Mouse (Mus musculus) small intestine, adult 2 months (tissue): ENCODE measurements at regions not wholly inside any gene's neighbourhood (a gene's known extent, or its start where the extent isn't known, plus 50 kb on each side); places are given as distances from the start of the nearest gene placed in this dataset.

ENCODE experiments used
- H3K27ac ChIP-seq: fragments of 200-500 bp; 2 replicates; pipeline ENCODE4 v1.5.1; 2012; ENCODE audit warnings: low read depth, low read length, control low read depth, inconsistent platforms; ENCODE audit not compliant: insufficient read depth
- H3K27me3 ChIP-seq: fragments of 200-500 bp; 2 replicates; pipeline ENCODE4 v1.6.1; 2012; ENCODE audit warnings: mild to moderate bottlenecking, moderate library complexity, low read length, inconsistent platforms; ENCODE audit not compliant: control insufficient read depth, insufficient read depth
- H3K36me3 ChIP-seq: fragments of 200-500 bp; 2 replicates; pipeline ENCODE4 v1.6.1; 2012; ENCODE audit warnings: mild to moderate bottlenecking, low read length, control low read depth, inconsistent platforms; ENCODE audit not compliant: control insufficient read depth, insufficient read depth
- H3K4me1 ChIP-seq: fragments of 200-500 bp; 2 replicates; pipeline ENCODE4 v1.6.1; 2012; ENCODE audit warnings: low read length, inconsistent platforms, mixed read lengths; ENCODE audit not compliant: control insufficient read depth, insufficient read depth, insufficient read length
- H3K4me3 ChIP-seq: fragments of 200-500 bp; 2 replicates; pipeline ENCODE4 v1.5.1; 2012; ENCODE audit warnings: low read depth, mild to moderate bottlenecking, control low read depth, inconsistent platforms, low read length, moderate library complexity
- CTCF ChIP-seq: fragments of 200-500 bp; IDR thresholded peaks from 2 replicates; pipeline ENCODE4 v1.5.1; 2012; ENCODE audit warnings: low read depth, mild to moderate bottlenecking, control low read depth, inconsistent platforms, low read length, moderate library complexity, mixed read lengths; ENCODE audit not compliant: insufficient replicate concordance, insufficient read length; ENCODE audit errors: extremely low read depth
- POLR2A ChIP-seq: fragments of 200-500 bp; IDR thresholded peaks from 2 replicates; pipeline ENCODE4 v1.6.1; 2012; ENCODE audit warnings: low read depth, mild to moderate bottlenecking, control low read depth, inconsistent platforms, low read length, moderate library complexity
- WGBS: fragments of 180-500 bp; shearing (Covaris S2); methylation state at CpG from one replicate; pipeline ENCODE4 v1.1.7; 2018; 5-methylcytosine and 5-hydroxymethylcytosine counted together

DNA sequence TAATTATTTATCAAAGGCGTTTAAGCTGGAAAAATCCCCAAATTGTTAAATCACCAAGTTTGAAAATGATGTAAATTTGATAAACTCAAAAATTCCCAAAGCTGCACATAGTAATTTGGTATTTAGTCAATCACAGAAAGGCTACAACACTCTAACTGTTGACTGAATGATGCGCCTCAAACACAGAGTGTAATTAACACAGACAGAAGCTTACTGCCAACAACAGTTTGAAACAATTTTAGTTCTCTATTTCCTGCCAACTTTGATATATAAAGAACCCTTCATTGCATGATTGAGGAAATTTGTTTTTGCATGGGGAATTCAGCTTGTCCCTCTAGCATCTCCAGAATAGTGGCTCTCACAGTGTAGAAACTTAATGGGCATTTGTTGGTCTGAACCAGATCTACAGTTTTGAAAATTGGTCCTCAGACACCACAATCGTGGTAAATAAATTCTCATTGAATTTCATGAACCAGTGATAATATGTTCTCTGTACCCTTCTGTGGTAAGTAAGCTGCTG is 181.6 kb upstream of the Fam92a start:
- H3K4me1 ChIP-seq, result no peaks in the 10 kb centered on the region
- TF ChIP-seq CTCF (no peak), POLR2A (no peak)
- H3K36me3 ChIP-seq, result no peaks in the 10 kb centered on the region
- H3K4me3 ChIP-seq, result no peak overlapping the region
- WGBS, result 73% methylated on average over 3 of the region's 3 CpGs
- no peak overlapping the region for H3K27ac ChIP-seq
- no peaks in the 10 kb centered on the region; the same call in 1 of the 2 replicates for H3K27me3 ChIP-seq

DNA sequence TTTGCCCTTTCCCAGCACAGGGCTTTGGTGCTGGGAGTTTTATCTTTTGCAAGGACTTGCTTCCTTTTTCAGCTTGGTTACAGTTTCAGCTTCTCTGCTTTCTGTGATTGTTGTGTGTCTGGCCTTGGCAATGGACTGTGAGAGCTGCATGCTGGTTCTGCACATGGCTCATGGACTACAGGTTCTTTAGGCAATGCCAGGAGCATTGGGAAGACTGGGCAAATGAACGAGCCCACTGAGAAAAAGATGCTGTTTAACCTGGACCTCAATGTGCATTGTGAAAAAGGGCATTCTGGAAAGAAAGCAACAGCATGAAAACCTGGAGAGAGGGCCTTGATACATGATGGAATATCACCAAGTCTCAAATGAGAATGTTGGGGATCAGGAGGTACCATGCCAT is 167.4 kb upstream of the Fam92a start:
- Histone ChIP-seq H3K4me3 (no peak overlapping the region), H3K27me3 (no peaks in the 10 kb centered on the region), H3K27ac (no peak overlapping the region), H3K36me3 (no peaks in the 10 kb centered on the region), H3K4me1 (no peaks in the 10 kb centered on the region)
- TF ChIP-seq CTCF (no peak), POLR2A (no peak)
- WGBS, result 75% methylated on average over 1 of the region's 1 CpGs

DNA sequence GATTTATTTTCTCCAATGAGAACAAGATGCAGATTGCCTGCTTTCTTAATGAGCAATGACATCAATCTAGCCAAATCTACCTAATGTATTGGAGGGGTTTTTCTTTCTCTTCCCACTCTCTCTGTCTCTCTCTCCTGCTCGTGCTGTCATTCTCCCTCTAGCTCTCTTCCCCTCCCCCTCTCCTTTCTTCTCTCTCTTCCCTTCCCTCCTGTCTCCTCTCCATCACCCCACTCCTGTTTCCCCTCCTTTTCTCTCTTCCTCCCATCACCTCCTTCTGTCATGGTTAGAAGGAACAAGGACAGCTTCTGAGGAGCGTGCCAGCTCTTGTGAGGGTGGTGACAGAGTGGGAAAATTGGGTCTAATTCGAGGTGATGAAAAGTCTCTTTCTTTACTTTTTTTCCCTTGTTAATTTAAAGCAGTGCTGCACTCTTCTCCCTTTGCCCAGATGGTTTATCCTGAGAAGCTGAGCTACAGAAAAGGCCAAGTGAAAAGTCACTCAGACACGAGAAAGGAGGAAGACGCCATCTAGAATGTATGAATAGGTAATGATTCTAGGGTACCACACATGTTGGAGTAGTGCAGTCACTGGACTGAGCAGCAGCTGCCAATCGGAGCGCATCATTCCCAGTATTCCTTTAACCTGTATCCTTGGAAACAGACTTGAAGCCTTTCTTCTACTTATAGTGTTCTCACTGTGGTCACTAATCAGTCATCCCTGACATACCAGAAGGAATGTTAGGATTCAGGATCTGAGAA is 163.2 kb upstream of the Fam92a start:
- Histone ChIP-seq H3K4me3 (no peak overlapping the region), H3K27me3 (no peaks in the 10 kb centered on the region)
- 79% methylated on average over 7 of the region's 7 CpGs for WGBS

DNA sequence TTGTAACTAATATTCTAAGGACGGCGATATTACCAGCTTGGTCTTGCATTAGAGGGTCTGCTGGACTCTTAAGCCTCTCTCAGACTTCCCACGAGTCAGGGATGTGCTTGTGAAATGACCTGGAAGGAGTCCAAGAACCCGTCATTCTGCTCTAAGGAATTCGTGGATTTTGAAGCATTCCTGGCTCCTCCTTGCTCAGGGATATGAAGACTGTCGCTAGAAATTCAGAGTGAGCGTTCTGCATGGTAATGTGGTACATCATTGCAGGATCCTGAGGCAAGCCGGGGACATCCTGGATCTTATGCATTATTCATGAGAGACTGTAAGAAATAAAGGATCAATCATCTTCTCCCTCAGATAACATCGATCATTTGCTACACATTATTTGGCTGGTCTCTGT is 162.6 kb upstream of the Fam92a start:
- Histone ChIP-seq H3K27me3 (no peaks in the 10 kb centered on the region), H3K4me1 (no peaks in the 10 kb centered on the region), H3K4me3 (no peak overlapping the region), H3K36me3 (no peaks in the 10 kb centered on the region), H3K27ac (no peak overlapping the region)
- TF ChIP-seq CTCF (no peak), POLR2A (no peak)
- WGBS, result 64% methylated on average over 9 of the region's 9 CpGs

More for the DNA sequence above, 163.2 kb upstream of the Fam92a start:
- TF ChIP-seq POLR2A (no peak), CTCF (no peak)
- Histone ChIP-seq H3K36me3 (no peaks in the 10 kb centered on the region), H3K4me1 (no peaks in the 10 kb centered on the region), H3K27ac (no peak overlapping the region)

DNA sequence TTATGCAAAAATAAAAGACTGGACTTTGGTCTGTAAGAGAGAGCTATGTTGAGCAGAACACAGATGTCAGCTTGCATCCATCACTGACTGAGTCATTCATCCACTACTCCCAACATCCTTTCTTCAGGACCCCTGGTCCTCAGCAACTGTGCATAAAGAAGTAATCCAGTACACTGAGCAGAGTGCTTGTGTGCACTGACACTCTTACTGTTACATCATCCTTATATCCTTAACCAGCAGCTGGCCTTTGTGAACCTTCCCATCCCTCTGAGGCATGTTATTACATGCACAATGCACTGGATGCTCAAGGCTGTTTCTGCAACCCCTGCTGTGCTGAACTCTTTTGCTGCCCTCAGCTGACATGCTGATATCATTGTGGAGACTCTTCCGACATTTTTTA is 144.2 kb upstream of the Fam92a start:
- Histone ChIP-seq H3K27ac (no peak overlapping the region), H3K36me3 (no peaks in the 10 kb centered on the region), H3K4me1 (no peaks in the 10 kb centered on the region), H3K4me3 (no peak overlapping the region), H3K27me3 (no peaks in the 10 kb centered on the region)
- TF ChIP-seq POLR2A (no peak), CTCF (no peak)
- WGBS, result 91% methylated on average over 1 of the region's 1 CpGs

DNA sequence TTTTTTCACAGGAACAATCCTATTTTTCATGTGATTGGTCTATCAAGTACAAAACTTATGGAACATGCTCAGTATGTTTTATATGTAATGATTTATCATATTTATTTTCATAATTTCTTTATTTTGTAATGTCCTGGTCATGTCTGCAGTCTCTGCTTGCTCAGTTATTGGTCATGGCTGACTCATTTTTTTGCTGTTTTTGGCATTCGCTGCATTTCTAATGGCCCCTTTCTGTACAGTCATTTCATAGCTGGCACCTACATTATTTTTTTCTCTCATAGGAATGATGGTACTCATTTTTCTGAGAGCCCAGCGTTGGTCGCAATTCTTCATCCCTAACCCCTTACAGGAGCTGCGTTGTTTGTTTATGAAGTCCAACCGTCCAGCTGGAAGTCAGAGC is 136.5 kb upstream of the Fam92a start:
- no peaks in the 10 kb centered on the region for H3K4me1 ChIP-seq
- no peak overlapping the region for H3K27ac ChIP-seq
- H3K36me3 ChIP-seq, result no peaks in the 10 kb centered on the region
- WGBS, result 76% methylated on average over 5 of the region's 5 CpGs
- no peaks in the 10 kb centered on the region for H3K27me3 ChIP-seq
- no peak for TF ChIP-seq POLR2A
- no peak for TF ChIP-seq CTCF
- no peak overlapping the region for H3K4me3 ChIP-seq

DNA sequence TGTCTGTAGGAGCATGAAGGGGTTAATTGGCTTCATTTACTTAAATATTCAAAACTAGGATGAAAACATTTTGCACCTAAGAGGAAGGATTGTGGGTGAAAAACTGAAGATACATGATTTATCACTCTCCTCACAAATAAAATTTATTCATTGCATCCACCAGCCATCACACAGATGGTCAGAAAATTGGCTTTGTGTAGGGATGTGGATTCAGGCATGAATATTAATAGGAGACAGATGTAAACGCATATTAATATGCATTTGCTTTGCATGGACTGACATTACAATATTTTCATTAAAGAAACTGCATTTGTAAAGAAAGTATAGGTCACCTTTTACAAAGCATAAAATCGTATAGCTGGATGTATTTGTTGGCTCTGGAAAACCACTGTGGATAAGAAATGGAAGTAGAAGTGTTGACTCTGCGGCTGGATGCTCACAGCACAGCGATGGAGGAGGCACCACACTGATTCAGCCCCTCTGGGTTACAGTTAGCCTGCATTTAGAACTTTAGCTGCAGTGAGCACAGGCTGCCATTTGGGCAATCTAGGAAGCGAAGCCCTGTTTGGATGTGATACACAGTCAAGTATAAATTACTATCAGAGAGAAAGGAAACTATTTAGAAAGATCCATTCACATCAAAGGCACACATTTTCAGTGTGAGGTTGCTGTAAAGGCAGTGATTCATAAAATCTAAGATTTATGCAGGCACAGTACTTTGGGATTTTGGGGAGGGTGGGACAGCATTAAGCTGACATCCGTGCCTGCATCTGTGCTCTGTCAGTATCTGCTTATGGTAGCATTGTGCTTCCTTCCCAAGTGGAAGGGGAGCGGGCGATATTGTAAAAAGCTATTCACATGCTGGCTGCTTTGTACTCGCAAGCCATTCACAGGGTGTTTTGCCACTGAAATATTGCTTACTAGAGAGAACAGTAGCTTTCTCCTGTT is 135.1 kb upstream of the Fam92a start:
- no peaks in the 10 kb centered on the region for H3K4me1 ChIP-seq
- H3K27ac ChIP-seq, result no peak overlapping the region
- WGBS, result 69% methylated on average over 9 of the region's 9 CpGs
- no peaks in the 10 kb centered on the region for H3K27me3 ChIP-seq
- TF ChIP-seq CTCF, result no peak
- TF ChIP-seq POLR2A, result no peak
- H3K4me3 ChIP-seq, result no peak overlapping the region
- H3K36me3 ChIP-seq, result no peaks in the 10 kb centered on the region
